Mouse (Mus musculus): ENCODE data around the gene Arhgap36.

The Arhgap36 gene

DNA sequence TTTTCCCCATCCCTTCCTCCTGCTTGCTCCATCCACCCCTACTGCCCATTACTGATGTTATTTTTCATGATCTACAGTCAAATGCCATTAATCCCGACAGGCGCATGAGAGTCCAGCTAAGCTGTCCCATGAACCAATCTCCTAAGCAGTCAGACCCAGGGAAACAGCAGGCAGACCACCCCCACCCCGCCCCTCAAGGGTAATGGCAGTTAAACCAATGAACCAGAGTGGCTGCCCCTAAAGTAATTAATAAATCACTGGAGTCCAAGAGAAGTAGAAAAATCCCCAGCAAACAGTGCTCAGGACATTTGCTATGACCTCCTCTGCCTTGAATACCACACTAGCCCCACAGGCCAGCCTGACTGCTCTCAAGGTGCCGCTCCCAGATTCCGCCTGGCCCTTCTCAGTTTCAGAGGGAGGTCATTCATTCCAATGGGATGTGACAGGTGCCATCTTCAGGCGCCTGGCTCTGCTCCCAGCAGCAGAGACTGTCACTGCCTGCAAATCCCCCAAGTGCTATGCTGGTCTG is at the start of gene Arhgap36:
Gene Arhgap36, plus strand, starts transcription at position 504 of the 529 bp plus-strand sequence.
- Histone ChIP-seq H3K36me3 (ENCODE audit: control insufficient read depth, insufficient read depth, low read length, poor library complexity, severe bottlenecking) (no peaks in the 10 kb centered on the region), H3K27me3 (ENCODE audit: control insufficient read depth, insufficient read depth, low read length, poor library complexity, severe bottlenecking) (no peaks in the 10 kb centered on the region)
- no peak for DNase-seq (ENCODE audit: low read depth, low spot score)

DNA sequence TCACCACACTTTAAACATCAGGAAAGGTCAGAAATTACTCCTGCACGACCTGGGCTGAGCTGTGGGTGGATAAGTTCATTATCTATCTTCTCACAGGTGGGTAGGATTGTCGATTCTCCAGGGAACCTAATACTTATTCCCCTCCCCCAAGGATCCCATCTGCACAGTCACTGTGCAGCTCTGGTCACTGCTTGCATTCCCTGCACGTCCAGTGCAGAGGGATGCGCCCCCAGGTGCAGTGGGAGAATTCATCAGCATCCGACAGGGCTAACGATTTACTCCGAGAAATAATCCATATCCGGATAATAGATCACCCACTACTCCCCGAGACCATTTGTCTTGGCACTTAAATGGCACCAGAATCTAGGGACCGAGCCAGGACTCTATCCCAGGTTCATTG is 6.0 kb upstream of the Arhgap36 start:
- DNase-seq (ENCODE audit: low read depth, low spot score) = no peak
- Histone ChIP-seq H3K27me3 (ENCODE audit: control insufficient read depth, insufficient read depth, low read length, poor library complexity, severe bottlenecking) (no peaks in the 10 kb centered on the region), H3K36me3 (ENCODE audit: control insufficient read depth, insufficient read depth, low read length, poor library complexity, severe bottlenecking) (no peaks in the 10 kb centered on the region)

DNA sequence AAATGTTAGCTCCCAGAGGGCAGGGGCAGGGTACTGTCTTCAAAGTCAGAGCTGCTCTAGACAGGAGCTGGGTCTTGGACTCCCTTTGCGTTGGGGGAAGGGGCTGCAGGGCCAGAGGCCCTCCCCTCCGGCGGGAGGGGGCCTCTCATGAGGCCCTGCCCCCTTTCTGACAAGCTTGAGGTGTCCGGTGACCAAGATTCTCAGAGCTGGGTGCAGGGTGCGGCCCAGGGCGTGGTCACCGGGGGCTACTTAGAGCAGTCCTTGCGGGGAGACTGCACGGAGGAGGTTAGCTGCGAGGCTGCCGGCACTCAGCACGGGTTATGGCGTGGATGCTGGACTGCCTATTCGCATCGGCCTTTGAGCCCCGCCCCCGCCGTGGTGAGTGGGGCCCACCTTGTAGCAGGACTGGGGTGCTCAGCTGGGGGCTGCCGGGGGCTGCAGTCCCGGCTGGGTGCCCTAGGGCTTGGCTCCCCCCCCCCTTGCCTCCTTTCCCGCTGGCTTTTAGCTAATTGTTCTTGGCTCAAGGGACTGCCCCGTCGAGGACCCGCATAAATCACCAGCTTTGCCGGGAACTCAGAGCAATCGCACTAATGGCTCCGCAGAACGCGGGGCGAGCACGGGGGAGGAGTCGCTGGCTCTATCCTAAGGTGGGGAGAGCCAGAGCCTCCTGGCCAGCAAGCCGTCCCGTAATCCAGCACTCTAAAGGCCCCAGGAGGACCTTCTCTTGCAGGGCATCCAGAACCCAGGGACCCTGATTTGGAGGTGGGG is 6.7 kb downstream of the Arhgap36 start:
- Histone ChIP-seq H3K27me3 (ENCODE audit: control insufficient read depth, insufficient read depth, low read length, poor library complexity, severe bottlenecking) (no peaks in the 10 kb centered on the region), H3K36me3 (ENCODE audit: control insufficient read depth, insufficient read depth, low read length, poor library complexity, severe bottlenecking) (no peaks in the 10 kb centered on the region)
- no peak for DNase-seq (ENCODE audit: low read depth, low spot score)

DNA sequence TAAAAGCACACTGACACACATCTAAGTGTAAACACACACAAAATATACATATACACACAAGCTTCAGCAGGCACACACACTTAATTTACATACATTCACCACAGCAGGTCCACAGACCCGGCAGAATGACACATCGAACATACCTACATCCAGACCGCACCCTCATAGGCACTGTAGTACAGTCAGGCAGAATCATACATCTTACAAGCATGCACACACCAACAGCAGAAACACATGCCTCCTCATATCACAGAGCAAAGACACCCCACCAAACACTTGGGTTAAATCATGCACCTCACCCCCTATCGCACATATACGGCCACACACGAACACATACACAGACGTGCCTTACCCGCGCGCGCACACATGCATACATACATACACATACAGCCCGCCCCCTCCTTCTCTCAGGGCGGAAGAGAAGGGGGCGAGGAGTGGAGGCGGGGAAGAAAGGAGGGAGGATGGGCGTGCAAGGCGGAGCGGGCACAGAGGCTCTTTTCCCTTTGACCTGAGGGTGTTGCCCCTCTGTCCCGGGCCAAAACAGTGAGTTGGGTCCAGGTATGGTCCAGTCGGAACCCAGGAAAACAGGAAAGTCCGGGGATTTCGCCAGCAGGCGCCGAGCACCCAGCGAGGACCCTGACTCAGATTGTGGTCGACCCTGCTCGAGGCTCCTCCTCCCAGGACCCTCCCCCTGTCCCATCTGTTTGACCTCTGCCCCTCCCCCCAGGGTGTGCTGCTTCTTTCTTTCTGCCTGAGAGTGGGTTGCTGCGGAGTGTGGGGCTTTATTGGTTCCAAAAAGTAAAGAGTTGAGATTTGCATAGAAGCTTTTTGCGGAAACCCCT is 16.4 kb downstream of the Arhgap36 start:
- Histone ChIP-seq H3K36me3 (ENCODE audit: control insufficient read depth, insufficient read depth, low read length, poor library complexity, severe bottlenecking) (no peaks in the 10 kb centered on the region), H3K27me3 (ENCODE audit: control insufficient read depth, insufficient read depth, low read length, poor library complexity, severe bottlenecking) (no peaks in the 10 kb centered on the region)
- no peak for DNase-seq (ENCODE audit: low read depth, low spot score)

DNA sequence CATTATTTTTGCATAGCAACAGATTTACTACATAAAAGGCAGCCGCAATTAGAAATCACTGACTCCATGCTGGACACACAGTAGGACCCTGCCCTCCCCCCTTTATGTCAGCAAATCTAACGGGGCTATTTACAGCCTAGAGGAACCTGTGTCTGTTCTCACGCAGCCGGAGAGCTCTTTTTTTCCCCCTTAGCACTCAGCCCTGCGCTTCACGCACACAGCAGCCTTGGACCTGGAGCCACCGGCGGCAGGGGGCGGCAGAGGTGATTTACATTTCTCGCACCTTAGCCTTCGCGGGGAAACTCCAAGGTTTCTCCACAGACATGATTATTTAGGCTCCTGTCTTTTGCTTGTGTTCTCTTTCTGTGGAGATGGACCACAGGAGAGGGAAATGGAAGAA is 17.1 kb downstream of the Arhgap36 start:
- H3K36me3 ChIP-seq (ENCODE audit: control insufficient read depth, insufficient read depth, low read length, poor library complexity, severe bottlenecking) = no peaks in the 10 kb centered on the region
- DNase-seq (ENCODE audit: low read depth, low spot score) = no peak
- no peaks in the 10 kb centered on the region for H3K27me3 ChIP-seq (ENCODE audit: control insufficient read depth, insufficient read depth, low read length, poor library complexity, severe bottlenecking)

DNA sequence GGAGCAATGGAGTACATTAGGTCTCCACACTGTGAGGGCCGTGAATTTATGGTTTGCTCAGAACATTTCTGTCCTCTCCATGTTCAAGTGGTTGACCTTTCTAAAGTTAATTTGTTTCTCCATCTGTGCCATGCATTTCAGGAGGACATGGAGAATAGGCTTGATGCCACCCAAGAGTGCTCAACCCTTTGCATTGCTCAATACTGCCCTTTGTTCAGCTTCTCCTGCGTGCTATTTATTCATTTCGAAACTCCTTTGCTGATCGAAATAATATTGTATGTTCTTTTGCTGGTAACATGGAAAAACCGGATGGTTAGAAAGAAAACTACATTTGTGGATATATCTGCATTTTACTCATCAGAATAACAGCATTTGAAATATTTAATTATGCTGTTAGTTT is 25.4 kb downstream of the Arhgap36 start:
- DNase-seq (ENCODE audit: low read depth, low spot score) = no peak
- no peaks in the 10 kb centered on the region for H3K27me3 ChIP-seq (ENCODE audit: control insufficient read depth, insufficient read depth, low read length, poor library complexity, severe bottlenecking)
- H3K36me3 ChIP-seq (ENCODE audit: control insufficient read depth, insufficient read depth, low read length, poor library complexity, severe bottlenecking) = no peaks in the 10 kb centered on the region

DNA sequence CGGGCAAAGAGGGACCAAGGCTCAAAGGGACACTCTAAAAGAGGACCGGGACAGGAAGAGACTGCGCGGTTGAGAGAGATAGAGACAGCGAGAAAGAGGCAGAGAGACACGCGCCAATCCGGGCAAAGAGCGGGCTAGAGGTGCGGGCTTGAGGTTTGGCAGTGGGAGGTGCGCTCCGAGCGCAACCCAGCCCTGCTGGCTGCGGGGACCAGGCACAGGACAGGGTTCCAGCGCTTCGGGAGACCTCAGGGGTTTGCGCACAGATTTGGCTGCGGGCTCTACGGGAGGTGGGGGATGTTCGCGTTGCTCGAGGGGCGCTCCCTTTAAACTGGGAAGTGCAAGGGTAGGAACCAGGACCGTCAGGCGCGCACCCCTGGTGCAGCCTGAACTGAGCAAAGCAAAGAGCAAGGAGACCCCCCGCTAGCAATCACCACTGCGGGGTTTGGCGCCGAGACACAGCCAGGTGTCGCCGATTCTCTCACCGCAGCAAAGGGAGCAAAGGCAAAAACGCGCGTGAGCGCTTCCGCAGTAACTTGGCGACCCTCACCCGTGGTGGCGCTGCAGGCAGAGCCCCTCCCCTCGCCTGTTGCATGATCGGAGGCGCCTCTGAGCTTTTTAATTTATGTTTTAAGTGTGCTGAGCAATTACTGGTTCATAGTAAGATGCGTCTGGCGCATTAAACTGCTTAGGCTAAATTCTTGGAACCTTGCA is 30.1 kb downstream of the Arhgap36 start:
- no peaks in the 10 kb centered on the region for H3K27me3 ChIP-seq (ENCODE audit: control insufficient read depth, insufficient read depth, low read length, poor library complexity, severe bottlenecking)
- no peak for DNase-seq (ENCODE audit: low read depth, low spot score)
- no peaks in the 10 kb centered on the region for H3K36me3 ChIP-seq (ENCODE audit: control insufficient read depth, insufficient read depth, low read length, poor library complexity, severe bottlenecking)

Data from splenic B cell, adult 2 months (primary cell).